Comparison of ENCODE assay signal across 29 mouse cellular contexts in the genomic region with DNA sequence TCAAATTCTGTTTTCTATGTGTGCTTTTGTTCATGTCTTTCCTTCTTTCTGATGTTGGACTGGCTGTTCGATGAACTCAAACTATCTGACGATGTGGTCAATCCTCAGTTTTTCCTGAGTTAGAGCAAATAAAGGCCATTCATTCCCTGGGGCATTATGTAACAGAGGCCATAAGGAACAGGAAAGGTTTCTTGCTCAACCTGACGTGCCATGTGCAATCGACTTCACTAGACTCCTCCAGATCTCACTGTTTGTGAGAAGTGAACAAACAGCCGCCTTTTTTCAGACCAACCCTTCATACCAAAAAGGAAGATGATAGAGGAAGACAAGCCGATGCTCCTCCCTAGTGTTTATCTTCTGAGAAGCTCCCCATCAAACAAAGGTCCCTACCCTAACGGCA. TPM values are rescaled to one million over a fixed set of nuclear protein-coding genes. Genes with fewer than 3 reads are reported as not detected.
DNase-seq lines count a peak whose midpoint lies in the region; ATAC-seq and TF ChIP-seq lines count a peak whose summit lies in the region.
"Had no signal": no experiment of that assay in that cellular context is flagged by ENCODE, and none has a peak within 500 bp of the region (broad histone marks: within the 10 kb centered on the region; RNA-seq: fewer than 3 reads in every experiment).

No protein-coding gene starts in this region.

- H3K9me3 ChIP-seq in intestine, postnatal 0 days (ENCODE audit: control insufficient read depth) = no peaks in the 10 kb centered on the region
- no peaks in the 10 kb centered on the region for H3K9me3 ChIP-seq in intestine, embryonic 15.5 days
- H3K9me3 ChIP-seq in stomach, postnatal 0 days (ENCODE audit: control insufficient read depth, low read length) = no peaks in the 10 kb centered on the region
- H3K9me3 ChIP-seq: embryonic facial prominence, embryonic 13.5 days; forebrain, embryonic 10.5 days; forebrain, embryonic 15.5 days; midbrain, embryonic 13.5 days; stomach, embryonic 15.5 days had no signal

- no peak overlapping the region for H3K4me3 ChIP-seq in intestine, postnatal 0 days (ENCODE audit: low read depth, low read length)
- no peak overlapping the region for H3K4me3 ChIP-seq in intestine, embryonic 15.5 days (replicated peaks)
- H3K4me3 ChIP-seq in stomach, postnatal 0 days (ENCODE audit: low read depth, low read length) = no peak overlapping the region
- H3K4me3 ChIP-seq: embryonic facial prominence, embryonic 13.5 days; forebrain, embryonic 10.5 days; forebrain, embryonic 15.5 days; heart, adult 2 months; heart, embryonic 12.5 days; midbrain, embryonic 13.5 days; stomach, embryonic 15.5 days had no signal

- no peak for TF ChIP-seq EP300 in stomach, postnatal 0 days (optimal IDR thresholded peaks at IDR 0.05)

- ATAC-seq in intestine, postnatal 0 days = peak; percentile 43; the same call in 1 of the 2 replicates
- ATAC-seq in intestine, embryonic 15.5 days = no peak
- peak; percentile 86 for ATAC-seq in granulocyte monocyte progenitor cell, adult 5-6 weeks (replicated peaks; ENCODE audit: poor library complexity, severe bottlenecking)
- no peak for ATAC-seq in stomach, postnatal 0 days (ENCODE audit: low FRiP score, low TSS enrichment)
- ATAC-seq in megakaryocyte-erythroid progenitor cell, adult 5-6 weeks (replicated peaks; ENCODE audit: low FRiP score, low TSS enrichment, poor library complexity, severe bottlenecking) = no peak
- ATAC-seq: forebrain, embryonic 15.5 days; inflammation-experienced regulatory T-cells, adult 6 months; midbrain, embryonic 13.5 days had no signal

- no peaks in the 10 kb centered on the region for H3K36me3 ChIP-seq in intestine, postnatal 0 days (ENCODE audit: control insufficient read depth, insufficient read depth)
- H3K36me3 ChIP-seq in intestine, embryonic 15.5 days = no peaks in the 10 kb centered on the region
- no peaks in the 10 kb centered on the region for H3K36me3 ChIP-seq in stomach, postnatal 0 days (ENCODE audit: control insufficient read depth, insufficient read depth, low read length)
- H3K36me3 ChIP-seq: embryonic facial prominence, embryonic 13.5 days; forebrain, embryonic 10.5 days; forebrain, embryonic 15.5 days; heart, embryonic 12.5 days; midbrain, embryonic 13.5 days; stomach, embryonic 15.5 days had no signal

- H3K4me1 ChIP-seq in intestine, postnatal 0 days (replicated peaks; ENCODE audit: control insufficient read depth, insufficient read depth, low read length) = no peaks in the 10 kb centered on the region
- no peaks in the 10 kb centered on the region for H3K4me1 ChIP-seq in intestine, embryonic 15.5 days (replicated peaks)
- H3K4me1 ChIP-seq in stomach, postnatal 0 days (replicated peaks; ENCODE audit: control insufficient read depth, insufficient read depth) = no peaks in the 10 kb centered on the region
- H3K4me1 ChIP-seq: embryonic facial prominence, embryonic 13.5 days; forebrain, embryonic 10.5 days; forebrain, embryonic 15.5 days; heart, embryonic 12.5 days; midbrain, embryonic 13.5 days; stomach, embryonic 15.5 days had no signal

- intact Hi-C loops in left cerebral cortex, postnatal 36 days (cut with DNase I) = no loop called here

- no peak overlapping the region for H3K4me2 ChIP-seq in intestine, postnatal 0 days (replicated peaks; ENCODE audit: low read depth)
- no peak overlapping the region for H3K4me2 ChIP-seq in intestine, embryonic 15.5 days (replicated peaks)
- no peak overlapping the region for H3K4me2 ChIP-seq in stomach, postnatal 0 days (replicated peaks; ENCODE audit: low read depth)
- H3K4me2 ChIP-seq: embryonic facial prominence, embryonic 13.5 days; forebrain, embryonic 15.5 days; heart, embryonic 12.5 days; hindbrain, embryonic 14.5 days; lung, embryonic 14.5 days; midbrain, embryonic 13.5 days; stomach, embryonic 15.5 days had no signal

- H3K9ac ChIP-seq in intestine, postnatal 0 days (ENCODE audit: low read depth, low read length) = no peak overlapping the region
- H3K9ac ChIP-seq in intestine, embryonic 15.5 days = no peak overlapping the region
- H3K9ac ChIP-seq in stomach, postnatal 0 days (ENCODE audit: low read length) = no peak overlapping the region
- H3K9ac ChIP-seq: embryonic facial prominence, embryonic 13.5 days; forebrain, embryonic 15.5 days; heart, embryonic 12.5 days; hindbrain, embryonic 14.5 days; liver, embryonic 14.5 days; lung, embryonic 14.5 days; midbrain, embryonic 13.5 days; stomach, embryonic 15.5 days had no signal

- no peaks in the 10 kb centered on the region for H3K27me3 ChIP-seq in intestine, postnatal 0 days (replicated peaks; ENCODE audit: control insufficient read depth, insufficient read depth, low read length)
- H3K27me3 ChIP-seq in intestine, embryonic 15.5 days (replicated peaks) = no peaks in the 10 kb centered on the region
- no peaks in the 10 kb centered on the region for H3K27me3 ChIP-seq in stomach, postnatal 0 days (ENCODE audit: control insufficient read depth, insufficient read depth, low read length)
- H3K27me3 ChIP-seq: embryonic facial prominence, embryonic 13.5 days; forebrain, embryonic 15.5 days; heart, embryonic 12.5 days; midbrain, embryonic 13.5 days; stomach, embryonic 15.5 days had no signal

- 62% methylated on average over 7 of the region's 7 CpGs for WGBS in intestine, postnatal 0 days
- WGBS in intestine, embryonic 15.5 days = 82% methylated on average over 7 of the region's 7 CpGs
- WGBS in stomach, postnatal 0 days = 63% methylated on average over 7 of the region's 7 CpGs

- peak; percentile 68 for DNase-seq in adipocyte (ENCODE audit: low spot score)
- no peak for DNase-seq in stomach, postnatal 0 days (ENCODE audit: low spot score)
- no peak for DNase-seq in left cerebral cortex, postnatal 36 days (ENCODE audit: low spot score in 2 of 2)
- DNase-seq: adrenal gland, postnatal 36 days; cerebellum, adult 11 months; cerebellum, adult 9-10 months; gastrocnemius, postnatal 25 days; heart, adult 2 months; kidney, adult 2 months; layer of hippocampus, adult 9-11 months; liver; lung, embryonic 14.5 days; retina, postnatal 1 day; right cerebral cortex, postnatal 14 days; thymus, adult 18-20 months; thymus, postnatal 36 days had no signal

- TF ChIP-seq CTCF in intestine, postnatal 0 days (IDR thresholded peaks at IDR 0.05; ENCODE audit: low read depth) = no peak
- TF ChIP-seq CTCF in stomach, postnatal 0 days (IDR thresholded peaks at IDR 0.05; ENCODE audit: low read depth) = no peak

- no peak overlapping the region for H3K27ac ChIP-seq in intestine, postnatal 0 days (ENCODE audit: low read depth, low read length)
- no peak overlapping the region for H3K27ac ChIP-seq in intestine, embryonic 15.5 days
- H3K27ac ChIP-seq in stomach, postnatal 0 days (replicated peaks) = peak overlapping the region; percentile 35; the same call in 1 of the 2 replicates
- H3K27ac ChIP-seq: embryonic facial prominence, embryonic 13.5 days; forebrain, embryonic 10.5 days; forebrain, embryonic 15.5 days; heart, adult 2 months; hindbrain, embryonic 14.5 days; liver, embryonic 14.5 days; midbrain, embryonic 13.5 days; stomach, embryonic 15.5 days had no signal

RNA-seq across cellular contexts. Expression of a gene that starts 48.4 kb away (rescaled TPM):
- polyA plus RNA-seq in intestine, postnatal 0 days (2015; fragmentation: Nextera tagmentation; extraction: Ambion mirVana) = 7.8 and 8.8 TPM in 2 replicates
- polyA plus RNA-seq in intestine, embryonic 15.5 days (2015; fragmentation: Nextera tagmentation; extraction: Ambion mirVana) = 8.7 and 8.8 TPM in 2 replicates
- 3.4 and 5.0 TPM in 2 replicates for total RNA-seq in granulocyte monocyte progenitor cell, adult 5-6 weeks (2014; fragmentation: Nextera tagmentation)
- total RNA-seq in granulocyte monocyte progenitor cell, adult 5-6 weeks (2017) = 16.2 and 16.4 TPM in 2 replicates
- polyA plus RNA-seq in stomach, postnatal 0 days (2015; fragmentation: Nextera tagmentation; extraction: Ambion mirVana) = 9.0 and 9.1 TPM in 2 replicates
- total RNA-seq in megakaryocyte-erythroid progenitor cell, adult 5-6 weeks (2014; fragmentation: Nextera tagmentation) = 3.5 and 4.9 TPM in 2 replicates
- total RNA-seq in megakaryocyte-erythroid progenitor cell, adult 5-6 weeks (2017) = 6.1 and 9.4 TPM in 2 replicates
- total RNA-seq in left cerebral cortex, postnatal 36 days (2021) = 1 to 10 TPM; 2.9 to 3.8 TPM

Comparison
In these comparisons a context has a peak if more than half of its experiments do, and no peak if none do; other contexts are left out.
1. ATAC-seq: peak in intestine, postnatal 0 days (single experiment) and granulocyte monocyte progenitor cell, adult 5-6 weeks (single experiment); none in intestine, embryonic 15.5 days (single experiment), stomach, postnatal 0 days (single experiment) and megakaryocyte-erythroid progenitor cell, adult 5-6 weeks (single experiment).